Mouse (Mus musculus) cerebellum, adult 2 months (tissue): ENCODE measurements around the gene Lrfn5. TPM values are rescaled to one million over a fixed set of nuclear protein-coding genes. Genes with fewer than 3 reads are reported as not detected.

Experiments used
- DNase-seq, 2 experiments: peaks; one replicate each; pipeline ENCODE4 v3.0.0; 2021
- H3K27ac ChIP-seq: fragments of 200-500 bp; 2 replicates; pipeline ENCODE4 v1.5.1; 2012; ENCODE audit warnings: low read length, control low read depth, inconsistent platforms; ENCODE audit not compliant: insufficient read depth
- H3K27me3 ChIP-seq: fragments of 200-500 bp; 2 replicates; pipeline ENCODE4 v1.6.1; 2012; ENCODE audit warnings: inconsistent platforms, mild to moderate bottlenecking, low read length, moderate library complexity; ENCODE audit not compliant: control insufficient read depth, insufficient read depth
- H3K4me1 ChIP-seq: fragments of 200-500 bp; 2 replicates; pipeline ENCODE4 v1.6.1; 2011; ENCODE audit warnings: low read length; ENCODE audit not compliant: control insufficient read depth, insufficient read depth
- H3K4me3 ChIP-seq: fragments of 200-500 bp; replicated peaks from 2 replicates; pipeline ENCODE3; 2011; ENCODE audit warnings: mild to moderate bottlenecking, low read depth, low read length, control low read depth; ENCODE audit not compliant: insufficient read depth
- CTCF ChIP-seq: fragments of 200-500 bp; IDR thresholded peaks from 2 replicates; pipeline ENCODE4 v1.5.1; 2011; ENCODE audit warnings: low read depth, mild to moderate bottlenecking, control low read depth, low read length, moderate library complexity, borderline replicate concordance; ENCODE audit not compliant: insufficient read depth
- POLR2A ChIP-seq: fragments of 200-500 bp; IDR thresholded peaks from 2 replicates; pipeline ENCODE4 v1.6.1; 2011; ENCODE audit warnings: low read length, control low read depth, borderline replicate concordance; ENCODE audit not compliant: insufficient read depth
- WGBS: fragments of 180-500 bp; shearing (Covaris S2); methylation state at CpG from one replicate; pipeline ENCODE4 v1.1.7; 2018; 5-methylcytosine and 5-hydroxymethylcytosine counted together
- polyA plus RNA-seq: library from polyadenylated mRNA; depleted of rRNA; stranded (reverse); fragments of >200 nt; gene quantifications from 2 replicates; pipeline ENCODE4 v1.2.3, GENCODE M21; 2012

Gene Lrfn5
- polyA plus RNA-seq, 1 experiment, result 24.4 TPM

DNA sequence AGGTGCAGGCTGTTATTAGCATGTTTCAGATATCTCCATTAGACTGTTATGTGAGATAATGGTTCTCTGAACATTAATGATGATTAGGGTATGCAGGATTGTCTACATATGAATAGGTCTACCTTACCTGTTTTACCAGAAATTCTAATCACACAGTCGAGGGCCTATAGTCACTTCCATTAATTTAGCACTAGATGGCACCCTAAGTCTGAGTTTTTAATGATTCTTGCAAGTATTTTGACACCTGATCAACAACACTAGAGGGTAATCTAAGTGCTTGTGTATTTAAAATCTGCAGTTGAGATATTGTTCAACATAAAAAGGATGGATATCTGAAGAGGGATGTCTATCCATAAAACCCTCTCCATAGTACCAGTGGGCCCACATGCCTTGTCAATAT, 303.4 kb downstream of the Lrfn5 start:
- 16% methylated on average over 1 of the region's 1 CpGs for WGBS
- no peak for TF ChIP-seq CTCF
- no peak for TF ChIP-seq POLR2A

DNA sequence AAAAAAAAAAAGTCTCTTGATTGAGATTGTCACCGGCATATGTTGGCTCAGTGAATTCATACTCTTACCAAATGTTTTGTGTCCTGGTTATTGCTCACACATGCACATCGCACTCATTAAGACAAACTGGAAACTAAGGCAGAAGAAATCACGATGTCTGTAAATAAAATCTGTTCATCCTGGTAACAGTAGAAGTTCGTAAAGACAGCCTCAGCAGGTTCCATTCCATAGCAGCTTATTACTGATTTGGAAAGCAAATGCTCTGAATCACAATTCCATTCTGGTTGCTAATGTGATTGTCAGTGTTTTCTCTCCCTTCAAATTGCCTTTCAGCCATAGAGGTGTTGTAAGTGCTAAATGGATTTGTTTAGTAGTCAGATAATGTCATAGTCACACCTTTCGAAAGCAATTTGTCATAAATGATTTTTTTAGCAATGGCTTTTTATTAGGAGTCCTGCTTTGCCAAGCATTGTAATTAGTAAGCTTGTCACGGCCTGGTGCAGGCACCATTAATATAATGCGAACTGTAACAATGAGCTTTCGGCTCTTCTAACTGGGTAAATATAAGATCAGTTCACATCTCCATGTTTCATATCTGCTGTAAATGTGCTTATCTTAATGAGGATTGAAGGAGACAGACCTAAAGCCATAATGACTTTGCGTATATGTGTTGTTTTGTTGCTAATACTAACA, 319.8 kb downstream of the Lrfn5 start:
- WGBS, result 74% methylated on average over 9 of the region's 9 CpGs
- Histone ChIP-seq H3K27me3 (no peaks in the 10 kb centered on the region), H3K4me1 (no peaks in the 10 kb centered on the region), H3K4me3 (no peak overlapping the region), H3K27ac (no peak overlapping the region)
- DNase-seq, result no peak
- TF ChIP-seq POLR2A, result no peak
- no peak for TF ChIP-seq CTCF

More for the DNA sequence above, 303.4 kb downstream of the Lrfn5 start:
- no peak for DNase-seq
- H3K4me3 ChIP-seq, result no peak overlapping the region
- no peak overlapping the region for H3K27ac ChIP-seq
- H3K4me1 ChIP-seq, result no peaks in the 10 kb centered on the region
- H3K27me3 ChIP-seq, result no peaks in the 10 kb centered on the region

DNA sequence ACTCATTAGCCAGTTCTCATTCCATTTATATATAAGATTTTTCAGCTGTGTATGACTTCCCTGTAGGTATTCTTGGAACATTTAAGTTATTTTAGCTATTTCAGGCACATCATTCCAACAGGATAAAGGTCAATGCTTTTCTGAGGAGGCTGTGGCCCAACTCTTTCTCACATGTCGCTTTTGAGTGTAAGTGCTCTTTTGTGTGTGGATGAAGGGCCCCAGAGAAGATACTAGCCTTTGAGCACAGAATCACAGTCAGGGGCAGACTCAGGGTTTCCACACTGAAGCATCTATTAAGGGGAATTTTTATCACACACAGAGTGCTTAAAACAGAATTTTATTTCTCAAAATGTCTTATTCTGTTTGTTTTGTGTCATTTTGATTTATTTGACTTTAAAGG, 331.2 kb downstream of the Lrfn5 start:
- no peak overlapping the region for H3K4me3 ChIP-seq
- no peak for DNase-seq
- TF ChIP-seq POLR2A (no peak), CTCF (no peak)
- no peaks in the 10 kb centered on the region for H3K4me1 ChIP-seq
- H3K27ac ChIP-seq, result no peak overlapping the region
- 40% methylated on average over 1 of the region's 1 CpGs for WGBS
- H3K27me3 ChIP-seq, result no peaks in the 10 kb centered on the region
